Mouse (Mus musculus): ENCODE measurements at regions not wholly inside any gene's neighbourhood (a gene's known extent, or its start where the extent isn't known, plus 50 kb on each side); places are given as distances from the start of the nearest gene placed in this dataset.

GRCm38 (mm10) chr13:70277667-70278591 lies 359.5 kb downstream of the Ice1 start:
- peak; percentile 39 to 60 for DNase-seq (ENCODE audit: extremely low spot score in 1 of 2, low spot score in 1 of 2)

GRCm38 (mm10) chr13:70281051-70281847 lies 356.2 kb downstream of the Ice1 start:
- DNase-seq (ENCODE audit: extremely low spot score in 1 of 2, low spot score in 1 of 2) = no peak

GRCm38 (mm10) chr13:70282731-70283130 lies 354.7 kb downstream of the Ice1 start:
- DNase-seq (ENCODE audit: extremely low spot score in 1 of 2, low spot score in 1 of 2) = no peak

DNA sequence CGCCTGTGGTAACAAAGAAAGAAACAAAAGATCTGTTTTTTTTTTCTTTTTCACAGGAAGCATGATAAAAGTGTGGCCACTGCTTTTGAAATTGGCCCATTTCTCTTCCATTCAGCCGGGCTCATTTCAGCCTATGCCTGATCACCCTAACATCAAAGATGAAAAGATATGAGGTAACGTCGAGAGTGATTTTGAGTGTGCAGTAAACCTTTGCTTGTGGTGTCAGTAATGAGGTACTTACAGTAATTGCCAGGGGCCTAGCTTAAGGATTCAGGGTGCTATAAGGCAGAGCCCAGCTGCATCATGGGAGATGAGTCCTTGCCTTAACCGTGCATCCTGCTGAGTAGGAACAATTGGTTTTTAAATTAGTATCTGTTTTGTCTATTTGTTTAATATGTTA lies 354.2 kb downstream of the Ice1 start:
- DNase-seq (ENCODE audit: extremely low spot score in 1 of 2, low spot score in 1 of 2) = no peak

DNA sequence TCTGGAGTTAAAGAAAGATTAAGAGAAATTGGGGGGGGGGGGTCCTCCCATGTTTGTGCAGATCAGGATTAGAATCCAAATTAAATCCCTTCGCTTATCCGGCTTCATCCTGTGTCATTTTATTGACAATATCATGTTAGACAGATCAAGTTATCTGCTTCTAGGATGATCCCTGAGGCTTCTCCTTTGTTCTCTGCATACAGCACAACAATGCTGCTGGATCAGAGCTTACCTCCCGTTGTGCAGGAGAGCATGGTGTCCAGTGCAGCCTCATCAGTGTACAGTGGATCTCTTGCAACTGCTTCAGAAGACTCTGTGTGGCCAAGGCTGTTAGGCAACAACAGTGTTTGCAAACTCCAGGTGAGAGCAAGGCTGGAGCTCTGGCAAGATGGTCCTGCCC lies 344.7 kb downstream of the Ice1 start:
- no peak for DNase-seq (ENCODE audit: extremely low spot score in 1 of 2, low spot score in 1 of 2)

- DNase-seq (ENCODE audit: extremely low spot score in 1 of 2, low spot score in 1 of 2) = no peak
Observed at GRCm38 (mm10) chr13:70303953-70304525, 333.4 kb downstream of the Ice1 start.

GRCm38 (mm10) chr13:70310516-70310915 lies 326.9 kb downstream of the Ice1 start:
- no peak for DNase-seq (ENCODE audit: extremely low spot score in 1 of 2, low spot score in 1 of 2)

GRCm38 (mm10) chr13:70311226-70312055 lies 326.0 kb downstream of the Ice1 start:
- DNase-seq (ENCODE audit: extremely low spot score in 1 of 2, low spot score in 1 of 2) = peak in 1 of 2 experiments; percentile 15

GRCm38 (mm10) chr13:70313205-70313604 lies 324.2 kb downstream of the Ice1 start:
- no peak for DNase-seq (ENCODE audit: extremely low spot score in 1 of 2, low spot score in 1 of 2)

- DNase-seq (ENCODE audit: extremely low spot score in 1 of 2, low spot score in 1 of 2) = no peak
Observed at GRCm38 (mm10) chr13:70323537-70323936, 313.9 kb downstream of the Ice1 start.

DNA sequence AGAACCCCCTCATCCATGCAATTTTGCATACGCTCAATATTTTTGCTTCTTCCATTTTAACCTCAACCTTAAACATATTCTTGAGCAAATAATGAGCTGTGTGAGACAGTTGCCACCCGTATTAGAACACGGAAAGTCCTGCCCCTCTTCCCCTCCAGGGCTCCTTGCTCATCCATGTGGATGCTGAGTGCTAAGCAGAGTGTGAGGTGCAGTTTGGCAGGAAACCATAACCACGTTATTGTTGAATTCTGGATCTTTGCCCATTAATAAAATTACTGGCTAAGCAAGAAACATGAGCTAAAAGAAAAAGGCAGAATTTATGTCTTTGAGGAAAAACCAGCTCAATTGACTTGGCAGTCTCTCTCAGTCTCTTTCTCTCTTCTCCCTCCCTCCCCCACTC lies 301.4 kb downstream of the Ice1 start:
- DNase-seq (ENCODE audit: extremely low spot score in 1 of 2, low spot score in 1 of 2) = no peak

- DNase-seq (ENCODE audit: extremely low spot score in 1 of 2, low spot score in 1 of 2) = no peak
Observed at GRCm38 (mm10) chr13:70340437-70340836, 297.0 kb downstream of the Ice1 start.

- DNase-seq (ENCODE audit: extremely low spot score in 1 of 2, low spot score in 1 of 2) = no peak
Observed at GRCm38 (mm10) chr13:70343191-70343734, 294.2 kb downstream of the Ice1 start.

GRCm38 (mm10) chr13:70343911-70344310 lies 293.5 kb downstream of the Ice1 start:
- DNase-seq (ENCODE audit: extremely low spot score in 1 of 2, low spot score in 1 of 2) = no peak

GRCm38 (mm10) chr13:70344311-70344710 lies 293.1 kb downstream of the Ice1 start:
- DNase-seq (ENCODE audit: extremely low spot score in 1 of 2, low spot score in 1 of 2) = no peak

DNA sequence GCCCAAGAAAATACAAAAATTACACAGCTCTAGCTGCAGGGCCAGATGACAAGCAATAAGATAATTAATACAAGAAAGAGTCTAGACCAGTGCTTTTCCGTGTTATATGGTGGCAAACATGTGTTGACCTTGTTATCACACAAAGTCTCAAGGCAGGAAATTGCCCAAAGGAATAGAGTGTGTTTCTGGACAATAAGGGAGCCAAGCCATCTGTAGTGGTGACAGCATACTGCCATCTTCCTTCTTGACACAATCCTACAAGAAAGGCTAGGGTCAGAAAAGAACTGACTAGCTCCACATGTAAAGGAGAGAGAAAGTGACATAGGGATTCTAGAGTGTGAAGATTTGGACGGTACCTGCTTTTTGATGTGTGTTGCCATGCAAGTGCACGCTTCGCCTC lies 289.0 kb downstream of the Ice1 start:
- DNase-seq (ENCODE audit: extremely low spot score in 1 of 2, low spot score in 1 of 2) = no peak

- DNase-seq (ENCODE audit: extremely low spot score in 1 of 2, low spot score in 1 of 2) = no peak
Observed at GRCm38 (mm10) chr13:70348965-70349364, 288.5 kb downstream of the Ice1 start.

DNA sequence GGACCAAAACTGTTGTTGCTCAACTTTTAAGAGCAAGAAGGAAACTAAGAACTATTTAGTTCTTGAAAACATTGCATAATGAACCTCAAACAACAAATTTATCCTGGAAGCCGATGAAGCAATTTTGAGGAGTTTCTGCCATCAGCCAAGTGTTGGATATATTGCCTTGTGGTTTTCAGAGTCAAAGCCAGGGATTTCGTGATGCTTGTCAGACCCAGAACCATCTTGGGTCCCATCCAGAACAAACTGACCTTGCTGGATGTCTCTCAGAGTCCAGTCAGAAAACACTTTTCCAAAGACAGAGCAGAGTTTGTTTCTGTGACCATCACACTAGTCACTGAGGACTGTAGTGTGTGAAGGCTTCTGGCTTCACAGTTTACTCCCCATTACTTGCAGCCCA lies 267.8 kb downstream of the Ice1 start:
- no peak for DNase-seq (ENCODE audit: extremely low spot score in 1 of 2, low spot score in 1 of 2)

- DNase-seq (ENCODE audit: extremely low spot score in 1 of 2, low spot score in 1 of 2) = peak in 1 of 2 experiments; percentile 15
Observed at GRCm38 (mm10) chr13:70380772-70381171, 256.7 kb downstream of the Ice1 start.

- DNase-seq (ENCODE audit: extremely low spot score in 1 of 2, low spot score in 1 of 2) = no peak
Observed at GRCm38 (mm10) chr13:70385292-70385691, 252.1 kb downstream of the Ice1 start.

All from layer of hippocampus, postnatal 25 days (tissue).